Mouse (Mus musculus): ENCODE measurements around the gene Klhl18.

- TF ChIP-seq CTCF (IDR thresholded peaks at IDR 0.05; ENCODE audit: low read depth, low read length) (no peak), POLR2A (IDR thresholded peaks at IDR 0.05; ENCODE audit: borderline replicate concordance, low read depth, low read length) (peak; percentile 70; the same call in 1 of the 2 replicates)
These were observed 68.3 kb downstream of the Klhl18 start, which contains the start of gene Ptpn23 for GRCm38 (mm10) chr9:110408099-110408773.

Measured in bone marrow macrophage, adult 2 months (primary cell).